Mouse (Mus musculus) heart, adult 18-20 months (tissue): ENCODE data around the gene Ccr9. TPM values are rescaled to one million over a fixed set of nuclear protein-coding genes. Genes with fewer than 3 reads are reported as not detected.
A peak's percentile ranks its signal among the peaks of the same experiment; 100 is the strongest.
"Not testable (repeated sequence)": the region's sequence is repeated elsewhere in the genome, so short reads cannot be mapped to it uniquely, and the experiment has no call there.

Experiments used
- DNase-seq, 2 experiments: peaks; one replicate each; pipeline ENCODE4 v3.0.0; 2021 to 2022; ENCODE audit warnings: mixed read lengths in 1 of 2
- total RNA-seq, 2 experiments: library from RNA; stranded (reverse); gene quantifications; 2 replicates each; pipeline ENCODE4 v1.2.3; 2021

The Ccr9 gene
- total RNA-seq, 2 experiments from 2014 or later = 0.33 TPM; not detected in 1

DNA sequence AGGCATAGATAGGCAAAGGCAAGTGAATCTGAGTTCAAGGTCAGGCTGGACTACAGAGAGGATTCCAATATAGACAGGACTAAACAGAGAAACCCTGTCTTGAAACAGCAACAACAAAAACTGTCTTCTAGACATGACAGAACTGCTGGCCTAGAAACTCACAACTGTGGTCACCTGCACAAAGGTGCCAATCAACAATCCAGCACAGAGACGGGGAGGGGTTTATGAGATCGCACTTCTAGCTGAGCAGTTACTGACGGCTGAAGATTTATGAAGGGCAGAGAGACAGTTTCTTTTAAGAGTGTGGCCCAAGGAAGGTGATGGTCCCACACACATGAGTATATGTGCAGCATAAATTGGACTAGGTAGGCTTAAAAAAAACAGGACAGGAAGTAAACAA, 38.1 kb downstream of the Ccr9 start:
- DNase-seq = no peak

DNA sequence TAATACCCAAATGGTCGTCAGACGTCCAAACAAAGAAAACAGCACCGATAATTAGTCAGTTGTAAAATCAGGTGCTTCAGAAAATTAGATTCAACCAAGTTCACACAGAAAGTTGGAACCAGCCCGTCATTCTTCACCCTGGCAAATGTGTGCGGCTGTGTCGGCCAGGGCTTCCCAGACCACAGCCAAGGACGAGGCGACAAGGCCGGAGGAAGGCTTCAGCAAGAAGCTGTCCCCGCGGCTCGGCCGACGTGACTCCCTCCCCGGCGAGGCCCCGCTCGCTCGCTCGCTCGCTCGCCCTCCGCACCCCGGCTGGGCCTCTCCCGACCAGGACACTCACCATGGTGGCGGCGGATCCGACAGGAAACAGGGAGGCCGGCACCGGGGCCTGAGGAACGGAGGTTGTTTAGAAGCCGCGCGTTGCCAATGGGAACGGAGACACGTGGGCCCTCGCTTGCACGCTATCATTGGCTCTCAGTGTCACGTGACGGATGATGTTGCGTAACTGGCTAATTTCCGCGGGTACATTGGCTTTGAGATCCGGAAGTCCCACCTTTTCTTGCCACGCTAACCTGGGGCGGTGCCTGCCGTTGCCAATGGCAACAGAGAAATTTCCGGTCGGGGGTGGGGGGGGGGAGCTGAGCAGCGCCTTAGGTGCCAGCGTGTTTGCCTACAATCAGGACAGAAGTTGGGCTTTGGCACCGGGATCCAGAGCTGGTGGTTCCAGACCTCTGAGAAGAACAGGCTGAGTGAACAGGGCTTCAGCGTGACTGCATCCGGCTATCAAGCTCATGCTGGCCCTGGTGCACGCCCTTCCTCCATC, 39.2 kb downstream of the Ccr9 start, which contains the start of gene Lztfl1:
Lztfl1 (minus strand) TSS at position 512 of the 823 bp plus-strand sequence.
- DNase-seq = peak; percentile 98

DNA sequence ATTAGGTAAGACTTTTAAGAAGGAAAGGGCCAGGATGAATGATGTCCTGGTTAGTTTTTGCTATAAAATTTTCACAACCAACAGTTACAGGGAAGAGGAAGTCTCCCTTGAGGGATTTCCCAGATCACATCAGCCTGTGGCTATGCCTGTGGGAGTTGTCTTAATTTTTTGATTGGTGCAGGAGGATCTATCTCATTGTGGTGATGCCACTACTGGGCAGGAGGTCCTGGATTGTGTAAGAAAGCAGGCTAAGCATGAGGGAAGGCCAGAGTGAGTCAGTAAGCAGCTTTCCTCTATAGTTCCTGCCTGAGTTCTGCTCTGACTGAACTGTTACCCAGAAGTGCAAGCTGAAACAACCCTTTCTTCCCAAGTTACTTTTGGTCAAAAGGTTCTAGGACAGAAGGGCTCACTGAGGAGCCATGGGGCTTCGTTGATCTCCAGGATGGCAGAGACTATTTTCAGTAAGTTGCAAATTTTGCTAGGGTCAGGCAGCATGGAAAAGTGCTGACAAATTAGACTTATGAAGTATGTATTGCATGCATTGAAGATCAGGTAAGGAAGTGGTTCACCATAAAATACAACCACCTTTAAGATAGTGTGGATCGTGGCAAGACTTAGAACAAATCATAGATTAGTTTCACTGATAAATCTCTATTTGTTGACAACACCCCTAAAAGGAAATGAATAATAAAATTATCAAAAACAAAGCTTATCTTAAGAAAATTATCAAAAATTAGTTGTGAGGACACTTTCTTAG, 44.7 kb downstream of the Ccr9 start:
- DNase-seq = no peak

DNA sequence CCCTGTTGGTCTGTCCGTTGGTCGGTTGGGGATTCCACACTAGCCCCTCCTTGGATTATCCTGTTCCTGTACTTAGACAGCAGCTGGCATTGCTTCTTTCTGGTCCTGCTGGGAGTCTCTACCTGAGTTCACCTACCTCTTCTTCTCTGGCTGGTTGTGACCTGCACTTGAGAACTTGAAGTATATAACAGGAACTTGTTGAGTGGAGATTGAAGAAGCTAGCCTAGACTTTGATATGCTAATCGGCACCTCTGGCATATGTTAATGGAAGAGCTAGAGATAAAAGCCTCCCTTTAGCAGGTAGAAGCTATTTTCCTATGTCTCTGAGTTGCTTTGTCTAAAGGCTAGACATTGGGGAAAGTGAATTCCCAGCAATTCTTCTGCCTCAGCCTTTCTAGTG, 53.0 kb downstream of the Ccr9 start:
- DNase-seq = no peak

DNA sequence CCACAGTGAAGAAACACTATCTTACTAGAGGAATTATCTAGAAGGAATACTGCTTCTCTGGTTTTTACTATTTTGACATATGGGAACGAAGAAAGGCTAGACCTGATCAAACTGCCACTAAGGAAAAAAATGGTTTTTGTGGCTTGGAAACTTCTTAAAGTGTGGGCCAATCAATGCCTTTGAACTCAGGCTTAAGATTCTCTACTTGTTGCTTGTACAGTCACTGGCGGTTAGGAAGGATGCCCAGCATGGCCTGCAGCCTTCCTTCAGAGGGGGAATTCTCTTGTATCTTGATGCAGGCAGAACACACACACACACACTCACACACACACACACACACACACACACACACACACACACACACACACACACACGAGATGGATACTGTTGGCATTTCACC, 55.9 kb downstream of the Ccr9 start:
- no peak for DNase-seq

DNA sequence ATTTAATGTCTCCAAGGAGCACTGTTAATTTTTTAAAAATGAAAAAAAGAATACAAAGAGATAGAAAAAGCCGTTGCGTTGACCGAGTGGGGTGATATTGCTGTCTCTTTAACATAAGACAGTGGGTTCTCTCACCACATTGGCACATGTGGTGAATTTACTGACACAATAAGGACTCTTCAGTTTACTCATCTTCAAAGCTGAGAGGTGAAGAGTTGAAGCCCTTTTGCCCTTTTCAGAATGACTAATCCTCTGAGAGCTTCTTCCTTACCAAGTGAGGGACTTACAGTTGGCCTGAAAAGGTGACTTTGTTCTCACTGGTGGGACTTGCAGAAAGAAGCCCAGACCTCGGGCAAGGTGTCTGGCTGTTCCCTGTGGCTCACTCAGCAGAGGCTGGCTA, 62.6 kb downstream of the Ccr9 start:
- no peak for DNase-seq

DNA sequence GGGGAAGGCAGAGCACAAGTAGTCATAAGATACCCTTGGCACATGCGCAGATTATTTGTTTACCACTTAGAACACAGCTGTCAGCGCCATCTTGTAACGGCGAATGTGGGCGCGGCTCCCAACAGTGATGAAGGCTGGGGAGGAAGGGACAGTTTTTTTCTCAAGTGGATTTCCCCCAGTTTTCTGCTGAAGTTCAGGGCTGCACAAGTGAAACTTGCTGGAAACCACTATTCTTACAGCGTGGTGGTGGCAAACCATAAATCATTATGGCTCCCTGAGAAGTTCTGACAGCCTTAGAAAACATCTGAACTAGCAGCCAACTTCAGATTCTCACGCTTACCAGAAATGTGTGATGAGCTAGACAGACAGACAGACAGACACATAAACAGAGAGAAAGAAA, 71.4 kb downstream of the Ccr9 start:
- not testable (repeated sequence) for DNase-seq

DNA sequence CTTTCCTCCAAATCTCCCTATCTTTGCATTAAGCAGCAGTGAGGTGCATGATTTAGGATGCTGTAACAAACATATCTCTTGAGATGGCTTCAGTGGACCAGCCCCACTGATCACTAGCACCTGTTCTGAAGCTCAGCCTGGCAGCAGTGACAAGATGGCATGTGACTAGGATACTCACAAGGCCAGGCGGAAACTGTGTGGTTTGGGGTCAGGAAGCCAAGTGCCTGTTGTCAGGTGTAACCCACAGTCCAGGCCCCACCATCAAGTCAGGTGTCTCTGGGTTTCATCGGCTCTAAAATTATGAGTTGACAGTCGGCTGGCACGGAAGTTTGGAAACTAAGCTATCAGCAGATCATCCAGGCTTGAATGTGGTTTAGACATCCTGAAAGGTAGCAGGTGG, 76.1 kb downstream of the Ccr9 start:
- DNase-seq = peak in 1 of 2 experiments; percentile 16

DNA sequence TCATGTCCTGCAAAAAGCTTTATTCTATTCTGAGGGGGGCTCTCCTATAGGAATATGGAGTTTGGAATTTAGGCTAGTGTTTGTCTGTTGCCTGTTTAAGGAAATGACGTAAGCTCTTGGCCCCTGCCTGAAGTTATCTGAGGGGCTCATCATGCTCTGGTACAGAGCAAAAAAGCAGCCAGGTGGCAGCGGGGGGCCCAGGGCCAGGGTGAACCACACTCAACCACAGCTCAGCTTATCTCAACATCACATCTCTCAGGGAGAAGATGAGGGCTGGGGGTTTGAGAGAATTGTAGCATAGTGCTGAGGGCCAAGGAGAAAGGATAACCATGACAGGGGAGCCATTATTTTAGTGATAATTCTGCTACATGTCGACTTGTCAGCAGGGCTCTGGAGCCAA, 78.5 kb downstream of the Ccr9 start:
- no peak for DNase-seq

DNA sequence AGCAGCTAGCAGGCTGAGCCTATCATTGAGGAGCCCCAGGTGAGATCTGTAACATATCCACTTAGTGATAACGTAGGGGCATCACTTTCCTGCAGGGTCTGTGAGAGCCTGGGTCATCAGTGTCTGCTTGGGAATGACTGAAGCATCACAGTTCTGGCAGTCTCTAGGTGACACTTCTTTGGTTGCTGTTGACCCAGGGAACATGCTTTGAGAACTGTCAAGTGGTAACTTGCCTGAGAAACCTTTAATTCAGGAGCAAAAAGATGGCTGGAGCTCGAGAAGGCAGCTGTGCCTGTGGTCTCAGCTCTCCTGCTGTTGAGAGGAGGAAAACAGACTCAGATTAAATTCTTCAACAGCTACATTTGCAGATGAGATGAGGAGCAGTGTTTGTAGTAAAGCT, 79.1 kb downstream of the Ccr9 start:
- DNase-seq = no peak

DNA sequence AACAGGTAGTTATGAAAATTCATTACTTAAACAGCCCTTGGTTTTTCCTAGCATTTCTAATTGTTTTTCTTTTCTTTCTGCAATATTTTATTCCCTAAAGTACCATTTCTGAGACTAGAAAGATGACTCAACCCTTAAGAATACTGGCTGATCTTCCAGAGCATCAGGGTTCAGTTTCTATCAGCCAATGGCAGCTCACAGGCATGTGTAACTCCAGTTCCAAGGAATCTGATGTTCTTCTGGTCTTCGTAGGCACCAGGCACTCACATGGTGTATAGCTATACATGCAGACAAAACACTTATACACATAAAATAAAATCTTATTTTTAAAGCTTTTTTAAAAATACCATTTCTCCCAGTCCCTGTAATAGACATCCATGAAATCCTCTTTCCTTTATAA, 79.9 kb downstream of the Ccr9 start:
- DNase-seq = peak in 1 of 2 experiments; percentile 6

DNA sequence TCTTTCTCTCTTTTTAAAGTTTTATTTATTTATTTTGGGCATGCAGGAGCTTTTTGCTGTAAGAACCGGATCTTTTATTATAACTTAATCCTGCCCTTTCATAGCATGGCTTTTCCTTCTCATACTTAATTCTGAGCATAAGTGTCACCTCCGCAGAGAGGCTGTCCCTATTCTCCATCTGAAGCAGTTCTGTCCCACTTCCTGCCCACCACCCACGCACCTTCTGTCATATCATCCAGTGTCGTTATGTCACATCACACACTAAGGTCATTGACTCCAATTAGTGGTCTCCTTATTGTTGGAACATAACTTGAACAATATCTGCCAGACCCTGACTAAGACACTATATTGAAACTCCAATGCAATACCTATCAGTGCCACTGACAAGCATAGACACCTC, 80.4 kb downstream of the Ccr9 start:
- DNase-seq = no peak

DNA sequence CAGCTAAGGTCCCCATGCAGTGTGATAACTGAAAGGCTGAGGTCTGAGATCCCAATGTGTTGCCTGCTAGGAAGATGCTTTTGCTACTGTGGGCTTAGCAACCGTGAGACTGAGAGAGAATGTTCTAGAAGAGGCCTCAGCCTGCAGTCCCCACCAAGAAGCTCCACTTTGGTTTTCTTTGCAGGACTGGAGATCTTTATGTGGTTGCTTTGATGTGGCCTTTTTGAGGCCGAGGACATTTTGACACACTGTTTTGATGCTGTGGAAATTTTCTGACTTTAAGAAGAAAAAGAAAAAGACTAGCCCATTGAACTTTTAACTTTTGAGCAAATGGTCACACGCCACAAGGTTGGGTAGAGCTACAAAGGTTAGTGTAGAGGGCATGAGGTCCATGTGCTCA, 82.6 kb downstream of the Ccr9 start:
- no peak for DNase-seq

DNA sequence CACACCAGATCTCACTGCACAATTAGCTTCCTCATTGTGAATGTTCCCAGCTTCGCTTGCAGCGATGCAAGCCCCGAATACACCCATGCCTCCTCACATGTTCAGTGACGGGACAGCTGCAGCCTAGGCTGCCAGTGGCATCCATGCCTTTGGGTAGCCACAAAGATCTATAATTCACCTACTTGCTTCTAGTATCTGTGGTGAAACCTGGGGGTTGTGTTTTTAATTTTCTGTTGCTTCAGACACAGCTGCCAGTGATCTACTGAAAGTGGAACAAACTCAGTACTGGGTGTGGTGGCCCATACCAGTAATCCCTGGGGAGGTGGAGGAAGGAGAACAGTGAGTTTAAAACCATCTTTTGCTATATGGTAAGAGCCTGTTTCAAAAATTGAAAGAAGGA, 84.6 kb downstream of the Ccr9 start:
- DNase-seq = peak; percentile 42 to 45

DNA sequence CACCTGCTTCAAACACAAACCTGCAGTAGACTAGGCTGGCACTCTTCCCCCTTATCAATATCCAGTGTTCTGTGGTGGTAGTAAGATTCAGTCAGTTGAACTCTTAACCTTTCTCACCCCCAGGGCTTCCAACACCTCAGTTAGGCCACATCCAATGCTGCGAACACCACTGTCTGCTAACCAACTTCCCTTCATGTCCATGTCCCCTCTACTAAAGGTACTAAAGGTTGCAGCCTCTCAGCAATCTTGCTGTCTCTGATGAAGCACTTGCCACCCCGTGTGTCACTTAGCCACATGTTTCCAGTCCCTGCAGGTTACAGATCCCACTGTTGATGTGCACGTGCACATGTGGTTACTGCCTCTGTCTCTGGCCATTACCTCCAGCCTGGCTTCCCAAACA, 85.5 kb downstream of the Ccr9 start:
- DNase-seq = no peak

DNA sequence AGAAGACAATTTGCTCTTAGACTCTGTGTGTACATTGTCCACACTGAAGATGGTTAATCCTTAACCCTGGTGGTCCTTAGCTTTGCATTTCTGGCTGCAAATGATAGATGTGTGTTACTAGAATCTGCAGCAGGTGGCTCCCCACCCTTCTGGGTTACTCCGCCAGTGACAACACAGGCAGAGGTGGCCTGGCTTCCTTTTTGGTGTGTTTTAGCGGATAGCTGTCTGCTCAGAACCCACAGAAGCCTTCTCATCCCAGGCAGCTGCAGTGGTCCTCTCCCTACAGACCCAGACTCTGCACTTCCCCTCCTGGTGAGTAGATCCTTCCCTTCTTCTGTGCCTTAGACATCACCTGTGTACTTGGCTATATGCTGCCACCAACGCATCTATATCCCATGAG, 88.8 kb downstream of the Ccr9 start:
- no peak for DNase-seq

DNA sequence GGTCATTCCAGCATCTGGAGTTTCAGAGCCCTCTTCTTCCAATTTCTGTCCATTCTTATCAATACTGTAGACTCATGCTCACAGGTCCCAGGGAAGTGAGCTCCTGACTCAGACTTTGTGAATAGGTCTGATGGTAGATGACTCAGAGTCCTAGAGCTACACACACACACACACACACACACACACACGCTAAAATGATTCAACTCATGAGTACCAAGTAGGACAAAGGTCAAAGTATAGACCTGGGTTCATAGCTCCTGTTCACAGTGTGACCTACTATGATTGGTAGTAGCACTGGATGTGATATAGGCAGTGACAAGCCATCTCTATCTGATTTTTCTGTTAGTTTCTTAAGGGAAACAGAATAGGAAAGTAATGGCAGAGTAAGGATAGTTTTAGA, 90.2 kb downstream of the Ccr9 start:
- no peak for DNase-seq

DNA sequence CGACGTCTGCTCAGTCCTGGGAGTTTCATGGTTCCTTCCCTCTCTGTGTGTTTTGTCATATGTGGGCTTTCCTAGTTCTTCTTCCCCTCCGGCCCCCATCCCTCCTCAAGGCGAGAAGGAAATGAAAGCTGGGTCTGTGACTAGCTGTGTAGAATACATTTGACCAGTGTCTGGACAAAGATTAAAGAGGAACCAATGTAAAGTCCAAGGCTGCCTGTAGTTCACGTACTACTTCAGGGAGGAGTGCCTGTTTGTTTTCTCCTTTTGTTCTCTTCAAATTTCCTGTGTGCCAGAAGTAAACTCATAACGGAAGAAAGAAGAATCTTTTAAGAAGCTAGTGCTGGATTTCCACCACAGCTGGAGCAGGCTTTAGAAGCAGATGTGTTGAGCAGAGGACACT, 91.3 kb downstream of the Ccr9 start:
- peak; percentile 16 to 46 for DNase-seq

DNA sequence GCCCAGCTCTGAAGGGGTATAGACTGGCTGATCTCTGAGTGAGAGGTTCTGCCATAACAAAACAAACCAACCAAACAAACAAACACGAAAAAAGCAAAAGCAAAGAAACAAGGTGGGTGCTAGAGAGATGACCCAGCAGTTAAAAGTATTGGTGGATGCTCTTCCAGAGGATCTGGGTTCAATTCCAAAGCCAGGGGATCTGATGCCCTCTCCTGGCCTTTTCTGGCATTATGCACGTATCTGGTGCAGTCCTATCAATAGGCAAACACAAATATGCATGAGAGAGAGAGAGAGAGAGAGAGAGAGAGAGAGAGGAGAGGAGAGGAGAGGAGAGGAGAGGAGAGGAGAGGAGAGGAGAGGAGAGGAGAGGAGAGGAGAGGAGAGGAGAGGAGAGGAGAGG, 95.1 kb downstream of the Ccr9 start:
- DNase-seq = not testable (repeated sequence)

DNA sequence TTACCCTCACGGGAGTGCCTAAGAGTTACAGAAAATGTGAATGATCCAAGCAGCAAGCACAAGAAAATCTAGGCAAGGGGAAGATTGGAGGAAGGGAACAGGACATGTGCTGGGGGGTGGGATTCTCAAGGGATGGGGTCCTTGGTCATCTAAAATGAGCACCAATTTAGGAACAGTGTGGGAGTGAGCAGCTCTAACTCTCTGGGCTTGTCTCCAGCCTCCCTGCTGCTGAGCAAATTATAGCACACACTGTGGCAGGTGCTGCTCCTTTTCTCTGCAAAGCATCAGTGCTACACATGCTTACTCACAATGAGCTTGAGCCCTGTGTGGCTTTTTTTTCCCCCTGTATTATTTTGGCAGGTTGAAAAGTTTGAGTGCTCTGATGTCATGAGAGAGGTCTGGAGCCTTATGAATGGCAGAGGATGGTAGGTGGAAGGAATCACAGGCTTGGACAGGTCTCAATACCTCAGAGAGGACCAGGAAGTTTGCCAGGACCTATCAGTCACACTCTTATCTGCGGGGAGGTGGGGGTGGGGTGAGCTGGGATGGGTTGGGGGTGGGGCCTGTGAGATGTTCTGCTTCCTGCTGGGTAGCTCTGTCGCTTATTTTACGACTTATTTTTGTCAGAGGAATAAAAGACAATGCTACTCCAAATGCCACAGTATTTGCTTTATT, 110.8 kb downstream of the Ccr9 start:
- DNase-seq = peak; percentile 30 to 32

DNA sequence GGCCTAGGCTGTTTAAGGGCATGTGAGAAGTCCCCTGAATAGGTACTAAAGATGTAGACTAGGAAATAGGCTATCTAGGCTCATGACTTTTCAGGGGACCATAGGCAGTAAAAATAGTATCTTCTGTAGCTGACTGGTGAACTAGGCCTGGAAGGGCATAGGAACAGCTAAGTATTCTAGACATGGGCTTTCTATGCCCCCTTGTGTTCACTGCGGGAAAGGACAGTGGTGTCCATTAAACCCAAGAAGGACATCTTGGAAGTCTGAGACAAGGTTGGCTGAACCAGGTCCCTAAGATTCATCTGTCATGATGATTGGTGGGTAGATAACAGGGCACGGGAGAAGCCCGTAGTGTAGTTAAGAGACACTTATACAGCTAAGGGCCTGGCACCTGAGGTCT, 117.9 kb downstream of the Ccr9 start:
- peak; percentile 45 to 70 for DNase-seq

DNA sequence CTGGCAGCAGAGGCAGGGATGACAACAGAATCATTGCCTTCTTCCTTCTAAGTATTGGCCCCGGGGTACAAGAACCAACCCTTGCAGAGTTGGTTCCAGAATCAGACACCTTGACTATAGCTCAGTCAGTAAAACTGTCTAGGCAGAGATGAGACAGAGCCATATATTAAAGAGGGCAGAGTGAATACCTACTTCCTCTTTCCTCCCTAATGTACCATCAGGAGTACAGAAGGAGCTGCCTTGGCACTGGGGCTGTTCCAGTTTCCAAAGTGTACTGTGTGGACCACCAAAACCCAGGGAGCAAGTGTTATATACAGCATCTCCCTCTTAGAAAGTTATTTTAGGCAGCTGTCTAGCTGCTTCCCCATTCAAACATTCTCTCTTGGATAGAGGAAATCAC, 123.3 kb downstream of the Ccr9 start:
- DNase-seq = no peak

DNA sequence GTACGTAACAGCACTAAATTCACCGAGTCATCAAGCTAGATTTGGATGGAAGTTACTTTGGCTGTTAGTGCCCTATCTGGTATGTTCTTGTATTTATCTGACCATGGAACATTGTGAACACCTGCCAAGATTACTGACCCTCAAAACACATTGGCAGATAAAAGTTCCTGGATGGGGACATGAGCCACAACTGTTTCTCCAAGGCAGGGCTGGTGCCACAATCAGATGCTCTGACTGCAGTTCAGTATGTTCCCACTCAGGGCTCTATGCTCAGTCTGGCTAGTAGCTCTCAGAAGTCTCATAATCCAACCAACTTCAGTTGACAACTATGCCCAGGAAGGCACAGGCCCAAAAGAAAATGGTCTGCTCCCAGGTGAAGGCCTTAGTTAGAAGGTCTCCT, 124.2 kb downstream of the Ccr9 start:
- peak in 1 of 2 experiments; percentile 35 for DNase-seq
